Mouse (Mus musculus) kidney, adult 11 months (tissue): ENCODE data around the gene Anpep.

ENCODE experiments used
- DNase-seq: peaks from one replicate; pipeline ENCODE4 v3.0.0; 2022

The Anpep gene

GRCm38 (mm10) chr7:79866294-79867000 lies 5.6 kb upstream of the Anpep start:
- DNase-seq = no peak

DNA sequence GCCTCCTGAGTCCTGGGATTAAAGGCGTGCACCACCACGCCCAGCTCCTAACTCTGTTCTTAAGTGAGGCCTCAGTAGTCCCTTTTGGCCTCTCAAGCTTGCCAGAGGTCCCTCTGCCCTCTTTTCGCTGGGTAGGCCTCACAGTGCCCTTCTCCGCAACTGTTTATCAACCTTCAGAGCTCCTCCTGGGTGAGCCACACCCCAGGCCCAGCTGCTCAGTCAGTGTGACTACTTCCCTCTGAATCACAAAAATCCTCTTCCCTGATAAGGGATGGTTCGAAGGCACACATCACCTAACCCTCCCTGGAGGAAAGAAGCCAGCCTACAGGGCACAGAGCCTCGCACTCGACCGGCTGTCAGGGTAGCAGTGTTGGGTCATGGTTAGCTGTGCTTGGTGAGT lies 935 bp upstream of the Anpep start:
- DNase-seq = no peak

- no peak for DNase-seq
Observed at GRCm38 (mm10) chr7:79858956-79859630, 1.8 kb downstream of the Anpep start.

GRCm38 (mm10) chr7:79858202-79858934 lies 2.5 kb downstream of the Anpep start:
- DNase-seq = no peak

DNA sequence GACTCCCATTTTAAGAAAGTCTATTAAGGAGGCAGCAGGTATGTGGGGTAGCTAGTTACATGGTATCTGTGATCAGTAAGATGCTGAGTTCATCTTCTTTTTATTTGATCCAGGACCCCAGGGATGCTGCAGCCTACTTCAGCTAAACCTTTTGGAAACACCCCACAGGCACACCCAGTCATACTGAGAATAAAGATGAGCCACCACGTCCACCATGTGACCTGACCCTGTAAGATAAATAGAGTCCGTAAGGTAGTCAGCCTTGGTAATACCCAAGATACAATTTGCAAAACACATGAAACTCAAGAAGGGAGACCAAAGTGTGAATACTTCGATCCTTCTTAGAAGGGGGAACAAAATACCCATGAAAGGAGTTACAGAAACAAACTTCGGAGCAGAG lies 4.6 kb downstream of the Anpep start:
- DNase-seq = no peak

DNA sequence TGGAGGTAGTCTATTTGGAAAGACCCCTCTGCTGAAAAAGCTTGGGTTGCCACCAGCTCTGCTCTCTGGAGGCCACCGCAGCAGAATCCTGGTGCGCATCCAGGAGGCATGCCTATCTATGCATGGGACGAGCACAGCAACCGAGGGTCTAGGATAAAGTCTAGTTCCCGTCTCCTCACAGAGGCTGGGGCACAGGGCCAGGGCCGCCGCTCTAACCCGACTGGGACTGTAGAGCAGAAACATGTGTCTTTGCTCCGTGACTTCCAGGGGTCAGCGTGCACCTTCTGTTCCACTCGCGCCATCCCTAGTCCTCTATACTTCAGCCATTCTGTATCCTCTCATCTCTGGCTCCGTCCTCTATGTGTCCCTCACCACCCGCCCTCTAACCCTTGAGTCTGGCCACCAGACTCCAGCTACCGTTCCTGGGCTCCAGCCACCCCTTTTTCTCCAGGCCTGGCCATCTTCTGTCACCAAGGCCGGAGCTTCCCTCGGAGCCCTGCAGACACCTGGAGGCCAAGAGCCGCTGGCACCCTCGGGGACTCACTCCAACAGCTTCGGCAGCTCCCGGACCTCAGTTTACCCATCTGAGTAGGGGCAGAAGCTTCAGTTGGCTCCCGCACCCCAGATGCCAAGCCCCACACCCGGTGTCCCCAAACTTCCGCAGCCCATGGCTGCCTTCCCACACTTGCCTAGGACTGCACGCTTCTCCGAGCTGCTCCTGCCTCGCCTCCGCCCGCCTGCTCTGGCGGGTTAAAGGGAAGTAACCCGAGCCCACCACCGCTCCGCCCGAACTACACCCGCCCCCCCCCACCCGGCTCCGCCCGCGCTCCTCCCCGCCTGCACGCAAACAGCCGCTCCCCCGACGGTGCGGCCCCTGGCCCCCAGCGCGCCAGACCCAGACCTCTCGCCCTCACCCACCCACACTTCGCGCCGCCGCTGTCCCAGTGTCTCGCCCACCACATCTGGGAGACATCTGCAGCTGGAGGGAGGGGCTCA lies 13.1 kb downstream of the Anpep start:
- DNase-seq = no peak

- no peak for DNase-seq
Observed at GRCm38 (mm10) chr7:79846342-79846741, 14.5 kb downstream of the Anpep start.

DNA sequence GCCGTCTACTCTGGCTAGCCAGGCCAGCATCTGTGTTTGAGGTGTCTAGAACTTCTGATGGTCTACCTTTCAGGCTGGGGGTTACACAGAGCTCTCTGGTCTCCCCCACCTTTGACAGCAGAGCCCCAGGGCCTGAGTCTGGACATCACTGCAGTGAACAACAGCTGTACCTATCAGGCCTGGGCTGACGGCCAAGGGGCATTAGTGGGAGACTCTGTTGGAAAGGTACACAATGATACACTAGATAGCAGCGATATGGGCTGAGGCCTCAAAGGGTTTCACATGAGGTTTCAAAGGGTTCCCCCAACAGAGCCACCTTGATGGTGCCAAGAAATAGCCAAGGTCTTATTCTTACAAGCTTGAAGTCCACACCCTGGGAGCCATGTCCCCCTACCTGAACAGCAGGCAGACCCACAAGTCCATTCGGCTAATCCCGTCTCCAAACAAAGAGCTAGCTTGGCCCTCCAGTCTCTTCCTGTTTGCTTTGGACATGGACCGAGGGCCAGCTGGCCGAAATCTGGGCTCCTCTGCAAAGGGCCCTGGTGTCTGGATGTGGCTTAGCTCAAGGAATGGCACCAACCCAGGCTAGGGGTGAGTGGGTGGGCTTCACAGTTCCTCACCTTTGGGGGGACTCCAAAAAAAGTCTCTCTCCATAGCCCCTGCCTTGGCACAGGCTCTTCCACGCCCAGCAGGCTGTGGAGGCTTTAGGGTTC lies 16.6 kb downstream of the Anpep start:
- no peak for DNase-seq

- DNase-seq = peak; percentile 81
Observed at GRCm38 (mm10) chr7:79842163-79842562, 18.7 kb downstream of the Anpep start.

GRCm38 (mm10) chr7:79837247-79837646 lies 23.6 kb downstream of the Anpep start:
- DNase-seq = peak; percentile 88

DNA sequence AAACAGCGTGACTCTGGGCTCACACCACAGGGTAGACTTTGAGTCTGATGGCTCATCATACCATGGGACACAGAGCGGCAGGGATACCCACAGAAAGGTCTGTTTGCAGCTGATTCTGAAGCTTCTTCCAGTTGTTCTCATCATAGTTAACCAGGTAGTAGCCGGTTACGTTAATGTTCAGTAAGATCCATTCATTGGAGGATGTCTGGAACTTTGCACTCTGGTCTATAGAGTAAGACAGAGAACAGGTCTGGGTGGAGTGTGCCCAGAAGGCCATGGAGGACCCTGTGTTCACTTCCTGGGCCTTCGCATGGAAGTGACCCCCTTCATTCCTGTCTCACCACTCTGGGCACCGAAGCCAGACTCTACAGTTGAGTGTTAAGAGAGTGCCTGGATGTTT lies 25.7 kb downstream of the Anpep start:
- DNase-seq = no peak

DNA sequence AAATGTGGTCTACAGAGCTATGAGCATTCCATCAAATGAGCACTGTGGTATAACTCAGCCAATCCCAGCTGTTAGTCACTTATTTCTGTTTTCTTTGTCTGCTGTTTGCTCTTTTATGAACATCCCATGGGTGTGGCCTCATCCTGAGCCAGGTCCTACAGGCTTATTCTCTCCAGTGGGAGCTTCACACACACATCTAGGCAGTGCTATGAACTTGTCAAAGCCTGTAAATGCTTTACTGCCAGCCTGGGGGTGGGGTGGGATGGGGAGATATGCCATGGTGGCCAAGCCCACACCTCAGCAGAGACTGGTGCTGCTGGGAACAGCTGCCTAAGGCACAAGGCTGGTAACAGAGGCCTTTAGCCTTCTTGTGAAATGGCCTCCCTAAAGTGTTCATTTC lies 27.9 kb downstream of the Anpep start:
- DNase-seq = no peak

DNA sequence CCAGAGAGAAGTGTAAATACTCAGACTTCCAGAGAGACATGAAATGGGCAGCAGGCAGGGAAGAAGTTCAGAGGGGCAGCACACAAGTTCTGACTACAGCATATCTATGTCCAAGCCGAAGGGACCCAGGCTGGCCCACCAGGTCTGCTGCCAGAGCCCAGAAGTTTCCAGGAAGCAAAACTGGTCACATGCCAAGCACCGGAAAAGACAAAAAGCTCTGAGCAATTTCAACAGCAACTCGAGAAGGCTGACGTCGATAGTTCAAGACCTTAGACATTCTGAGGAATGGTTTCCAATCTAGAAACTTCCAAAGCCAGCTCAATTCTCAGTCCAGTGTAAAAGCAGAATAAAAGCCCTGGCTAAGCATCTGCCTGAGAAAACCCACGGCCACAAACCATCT lies 29.3 kb downstream of the Anpep start:
- DNase-seq = no peak

DNA sequence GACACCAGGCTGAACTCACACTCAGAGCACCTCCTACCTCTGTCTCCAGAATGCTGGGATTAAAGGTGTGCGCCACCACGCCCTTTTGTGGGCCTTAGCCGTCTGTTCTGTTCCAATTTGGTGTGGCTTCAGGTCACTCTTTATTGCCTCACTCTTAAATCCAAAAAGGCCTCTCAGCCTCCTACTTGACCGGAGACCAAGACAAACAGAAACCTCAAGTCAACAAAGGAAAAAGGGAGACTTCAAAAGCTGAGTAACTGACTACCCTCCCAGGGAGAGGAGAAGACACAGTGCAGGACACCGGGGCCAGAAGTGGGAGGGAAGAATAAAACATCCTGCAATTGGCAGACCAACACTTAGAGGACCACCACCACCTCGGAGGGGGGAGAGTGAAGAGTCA lies 29.7 kb downstream of the Anpep start:
- no peak for DNase-seq

- peak; percentile 77 for DNase-seq
Observed at GRCm38 (mm10) chr7:79828341-79828740, 32.5 kb downstream of the Anpep start.

- DNase-seq = no peak
Observed at GRCm38 (mm10) chr7:79822092-79822695, 38.7 kb downstream of the Anpep start.

GRCm38 (mm10) chr7:79819996-79820395 lies 40.9 kb downstream of the Anpep start:
- no peak for DNase-seq

- DNase-seq = no peak
Observed at GRCm38 (mm10) chr7:79819515-79819914, 41.3 kb downstream of the Anpep start.

GRCm38 (mm10) chr7:79818321-79818720 lies 42.5 kb downstream of the Anpep start:
- DNase-seq = no peak

DNA sequence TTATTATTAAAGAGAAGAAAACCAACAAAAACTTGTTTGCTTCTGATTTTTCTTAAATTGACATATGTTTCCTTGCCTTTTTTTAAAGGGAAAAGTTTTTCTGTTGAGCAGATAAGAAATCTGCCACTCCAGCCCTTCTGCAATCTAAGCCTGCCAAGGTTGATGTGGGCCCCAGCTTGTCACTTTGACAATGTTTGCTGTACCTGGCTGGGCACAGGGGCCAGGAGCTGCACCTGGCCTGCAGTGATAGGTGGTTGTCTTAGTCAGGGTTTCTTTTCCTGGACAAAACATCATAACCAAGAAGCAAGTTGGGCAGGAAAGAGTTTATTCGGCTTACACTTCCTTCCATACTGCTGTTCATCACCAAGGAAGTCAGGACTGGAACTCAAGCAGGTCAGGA lies 47.5 kb downstream of the Anpep start:
- DNase-seq = no peak
